17 mouse cellular contexts compared by ENCODE assay signal in genomic region chr2:154187468-154187867, GRCm38 (mm10). TPM values are rescaled to one million over a fixed set of nuclear protein-coding genes. Genes with fewer than 3 reads are reported as not detected.
DNase-seq lines count a peak whose midpoint lies in the region; ATAC-seq and TF ChIP-seq lines count a peak whose summit lies in the region.
"Had no signal": no experiment of that assay in that cellular context is flagged by ENCODE, and none has a peak within 500 bp of the region (broad histone marks: within the 10 kb centered on the region; RNA-seq: fewer than 3 reads in every experiment).

No protein-coding gene starts in this region.

- H3K27ac ChIP-seq in heart, embryonic 11.5 days (ENCODE audit: low read depth, low read length): no peak overlapping the region
- no peak overlapping the region for H3K27ac ChIP-seq in lung, embryonic 14.5 days (ENCODE audit: low read depth)
- H3K27ac ChIP-seq in MEL (ENCODE audit: control insufficient read depth, low read depth, low read length): no peak overlapping the region
- H3K27ac ChIP-seq: embryonic facial prominence, embryonic 13.5 days; heart, embryonic 10.5 days; liver, embryonic 13.5 days had no signal

- no peak for TF ChIP-seq EP300 in MEL (IDR thresholded peaks at IDR 0.05; ENCODE audit: low read depth in 1 of 2, low read length in 2 of 2)

- peak; percentile 82 for DNase-seq in heart, adult 11 months
- DNase-seq in lung, embryonic 14.5 days: peak; percentile 35
- no peak for DNase-seq in lung, adult 2 months
- DNase-seq in MEL (ENCODE audit: low read depth, low spot score): peak; percentile 20
- DNase-seq in natural killer cell, adult 2 months (ENCODE audit: low spot score in 2 of 2): no peak
- DNase-seq: liver, embryonic 13.5 days; midbrain, embryonic 14.5 days; thymus, adult 18-20 months had no signal

- no peak for ATAC-seq in heart, embryonic 11.5 days (replicated peaks; ENCODE audit: insufficient number of reproducible peaks, low FRiP score, low TSS enrichment)
- ATAC-seq in lung, embryonic 14.5 days (ENCODE audit: insufficient read depth): no peak
- peak; percentile 83 for ATAC-seq in megakaryocyte progenitor cell, adult 5-6 weeks (replicated peaks; ENCODE audit: poor library complexity)
- no peak for ATAC-seq in cerebellum, adult (ENCODE audit: insufficient number of reproducible peaks, low FRiP score, low TSS enrichment)

- H3K27me3 ChIP-seq in heart, embryonic 11.5 days (ENCODE audit: control insufficient read depth, insufficient read depth, low read length): no peaks in the 10 kb centered on the region
- H3K27me3 ChIP-seq in lung, embryonic 14.5 days (ENCODE audit: insufficient read depth, low read length): no peaks in the 10 kb centered on the region
- 0 out of 4 replicates have a peak, but pooled peaks cover 0 to 2% of the 10 kb centered on the region in 2 experiments for H3K27me3 ChIP-seq in MEL (ENCODE audit: control insufficient read depth in 1 of 2, insufficient read depth in 2 of 2, low read length in 2 of 2)
- H3K27me3 ChIP-seq: embryonic facial prominence, embryonic 13.5 days; liver, embryonic 13.5 days had no signal

- TF ChIP-seq POLR2A in lung, adult 2 months (IDR thresholded peaks at IDR 0.05; ENCODE audit: borderline replicate concordance, extremely low read depth, low read depth, low read length): no peak
- no peak for TF ChIP-seq POLR2A in MEL (IDR thresholded peaks at IDR 0.05; ENCODE audit: control insufficient read depth in 1 of 2, insufficient read depth in 1 of 2, low read depth in 1 of 2, low read length in 2 of 2, poor library complexity in 1 of 2)

- H3K9ac ChIP-seq in heart, embryonic 11.5 days (ENCODE audit: low read depth, low read length): no peak overlapping the region
- no peak overlapping the region for H3K9ac ChIP-seq in lung, embryonic 14.5 days
- no peak overlapping the region for H3K9ac ChIP-seq in MEL (ENCODE audit: control insufficient read depth, low read depth, low read length, poor library complexity, severe bottlenecking)
- H3K9ac ChIP-seq: embryonic facial prominence, embryonic 13.5 days; liver, embryonic 13.5 days had no signal

- TF ChIP-seq CTCF in lung, embryonic 14.5 days (IDR thresholded peaks at IDR 0.05; ENCODE audit: low read depth): peak; percentile 48
- no peak for TF ChIP-seq CTCF in lung, adult 2 months (IDR thresholded peaks at IDR 0.05; ENCODE audit: insufficient read depth, low read length)
- TF ChIP-seq CTCF in MEL (IDR thresholded peaks at IDR 0.05 in 2 of 3, conservative IDR thresholded peaks at IDR 0.05 in 1 of 3; ENCODE audit: control insufficient read depth in 1 of 3, insufficient read depth in 1 of 3, low read depth in 2 of 3, low read length in 3 of 3, poor library complexity in 1 of 3, severe bottlenecking in 1 of 3): peak in 2 of 3 experiments; percentile 2 to 42; a peak in 3 of 6 replicates

- no peaks in the 10 kb centered on the region for H3K79me2 ChIP-seq in MEL (ENCODE audit: control insufficient read depth, insufficient read depth, low read length, poor library complexity)

- TF ChIP-seq RAD21 in MEL (IDR thresholded peaks at IDR 0.05; ENCODE audit: low read depth, low read length): no peak

- peaks cover 4% of the 10 kb centered on the region; the same call in 1 of the 2 replicates for H3K4me1 ChIP-seq in heart, embryonic 11.5 days (ENCODE audit: control insufficient read depth, insufficient read depth, low read length)
- no peaks in the 10 kb centered on the region for H3K4me1 ChIP-seq in lung, embryonic 14.5 days (ENCODE audit: insufficient read depth)
- peaks cover 2% of the 10 kb centered on the region for H3K4me1 ChIP-seq in lung, adult 2 months (ENCODE audit: control insufficient read depth, insufficient read depth, low read length)
- H3K4me1 ChIP-seq in MEL (ENCODE audit: control insufficient read depth in 1 of 2, insufficient read depth in 2 of 2, low read length in 2 of 2): no peaks in the 10 kb centered on the region
- H3K4me1 ChIP-seq: embryonic facial prominence, embryonic 13.5 days had no signal

- no peak overlapping the region for H3K4me3 ChIP-seq in heart, embryonic 11.5 days (ENCODE audit: low read depth, low read length)
- no peak overlapping the region for H3K4me3 ChIP-seq in lung, embryonic 14.5 days (ENCODE audit: low read depth, low read length)
- no peak overlapping the region for H3K4me3 ChIP-seq in lung, adult 2 months (replicated peaks; ENCODE audit: extremely low read depth, low read depth, low read length)
- no peak overlapping the region for H3K4me3 ChIP-seq in MEL (ENCODE audit: control insufficient read depth in 1 of 2, insufficient read depth in 1 of 2, low read depth in 2 of 2, low read length in 2 of 2)
- H3K4me3 ChIP-seq: embryonic facial prominence, embryonic 13.5 days; heart, embryonic 10.5 days; liver, embryonic 13.5 days had no signal

- no peak overlapping the region for H3K4me2 ChIP-seq in heart, embryonic 11.5 days
- no peak overlapping the region for H3K4me2 ChIP-seq in lung, embryonic 14.5 days
- H3K4me2 ChIP-seq: embryonic facial prominence, embryonic 13.5 days; liver, embryonic 13.5 days had no signal

- H3K9me3 ChIP-seq in heart, embryonic 11.5 days (replicated peaks; ENCODE audit: control insufficient read depth, low read length): no peaks in the 10 kb centered on the region
- H3K9me3 ChIP-seq in lung, embryonic 14.5 days (ENCODE audit: low read depth, low read length): no peaks in the 10 kb centered on the region
- no peaks in the 10 kb centered on the region for H3K9me3 ChIP-seq in MEL (replicated peaks; ENCODE audit: insufficient read depth, low read length)
- H3K9me3 ChIP-seq: embryonic facial prominence, embryonic 13.5 days; G1E; heart, embryonic 10.5 days; liver, embryonic 13.5 days had no signal

- H3K36me3 ChIP-seq in heart, embryonic 11.5 days (ENCODE audit: control insufficient read depth, insufficient read depth, low read length): no peaks in the 10 kb centered on the region
- H3K36me3 ChIP-seq in lung, embryonic 14.5 days (ENCODE audit: insufficient read depth): no peaks in the 10 kb centered on the region
- no peaks in the 10 kb centered on the region for H3K36me3 ChIP-seq in MEL (ENCODE audit: control insufficient read depth in 1 of 2, insufficient read depth in 2 of 2, low read length in 2 of 2)
- H3K36me3 ChIP-seq: embryonic facial prominence, embryonic 13.5 days; G1E; heart, embryonic 10.5 days; liver, embryonic 13.5 days had no signal

- WGBS in heart, embryonic 11.5 days (ENCODE audit: insufficient replicate concordance): 33% methylated on average over 5 of the region's 5 CpGs
- 34% methylated on average over 5 of the region's 5 CpGs for WGBS in lung, embryonic 14.5 days
- 41% methylated on average over 5 of the region's 5 CpGs for WGBS in lung, adult 2 months

TF ChIP-seq in MEL, 35 proteins besides CTCF, POLR2A, EP300 and RAD21 (continues in another document):
- TF ChIP-seq NELFE (IDR thresholded peaks at IDR 0.05; ENCODE audit: low read depth, low read length) (no peak), BHLHE40 (IDR thresholded peaks at IDR 0.05; ENCODE audit: borderline replicate concordance, low read depth, low read length) (peak; percentile 82)

RNA-seq across cellular contexts. Expression of gene Bpifb1, which starts 3.1 kb away (rescaled TPM):
- 0.13 and 0.27 TPM in 2 replicates for polyA plus RNA-seq in heart, embryonic 11.5 days (2014; fragmentation: Nextera tagmentation; extraction: Ambion mirVana)
- polyA plus RNA-seq in lung, embryonic 14.5 days (2014; fragmentation: Nextera tagmentation; extraction: Ambion mirVana): 0.49 and 0.74 TPM in 2 replicates
- polyA plus RNA-seq in lung, adult 2 months (2012; rRNA removed): 103 and 136 TPM in 2 replicates
- total RNA-seq in MEL (2012; rRNA removed): not detected in 2 replicates
- not detected for polyA plus RNA-seq in MEL (2012; ENCODE audit: insufficient read depth in 1 of 2, insufficient read length in 2 of 2, low read depth in 1 of 2, low replicate concordance in 2 of 2, missing spikeins in 1 of 2)
- total RNA-seq in megakaryocyte progenitor cell, adult 5-6 weeks (2015): not detected in 2 replicates
- total RNA-seq in megakaryocyte progenitor cell, adult 5-6 weeks (2017): not detected in 2 replicates
- total RNA-seq: adrenal gland, postnatal 36 days had no signal
- polyA plus RNA-seq: embryonic facial prominence, embryonic 13.5 days; G1E; intestine, embryonic 14.5 days had no signal

RNA-seq across cellular contexts. Expression of gene Bpifa5, which starts 25.1 kb away (rescaled TPM):
- polyA plus RNA-seq in heart, embryonic 11.5 days (2014; fragmentation: Nextera tagmentation; extraction: Ambion mirVana): not detected in 2 replicates
- polyA plus RNA-seq in lung, embryonic 14.5 days (2014; fragmentation: Nextera tagmentation; extraction: Ambion mirVana): not detected in 2 replicates
- 4.3 TPM in 1 of 2 replicates, not detected in the other for polyA plus RNA-seq in lung, adult 2 months (2012; rRNA removed)
- not detected in 2 replicates for total RNA-seq in MEL (2012; rRNA removed)
- polyA plus RNA-seq in MEL (2012; ENCODE audit: insufficient read depth in 1 of 2, insufficient read length in 2 of 2, low read depth in 1 of 2, low replicate concordance in 2 of 2, missing spikeins in 1 of 2): not detected
- total RNA-seq in megakaryocyte progenitor cell, adult 5-6 weeks (2015): not detected in 2 replicates
- total RNA-seq in megakaryocyte progenitor cell, adult 5-6 weeks (2017): not detected in 2 replicates
- total RNA-seq: adrenal gland, postnatal 36 days; G1E; layer of hippocampus, postnatal 10 days had no signal
- polyA plus RNA-seq: embryonic facial prominence, embryonic 13.5 days; G1E; heart, embryonic 10.5 days; intestine, embryonic 14.5 days; midbrain, embryonic 14.5 days had no signal

RNA-seq across cellular contexts. Expression of gene Bpifb5, which starts 36.1 kb away (rescaled TPM):
- polyA plus RNA-seq in heart, embryonic 11.5 days (2014; fragmentation: Nextera tagmentation; extraction: Ambion mirVana): 0.35 and 0.40 TPM in 2 replicates
- polyA plus RNA-seq in lung, embryonic 14.5 days (2014; fragmentation: Nextera tagmentation; extraction: Ambion mirVana): 1.4 and 2.0 TPM in 2 replicates
- polyA plus RNA-seq in lung, adult 2 months (2012; rRNA removed): 7.2 and 9.0 TPM in 2 replicates
- not detected in 2 replicates for total RNA-seq in MEL (2012; rRNA removed)
- not detected for polyA plus RNA-seq in MEL (2012; ENCODE audit: insufficient read depth in 1 of 2, insufficient read length in 2 of 2, low read depth in 1 of 2, low replicate concordance in 2 of 2, missing spikeins in 1 of 2)
- not detected in 2 replicates for total RNA-seq in megakaryocyte progenitor cell, adult 5-6 weeks (2015)
- 0.42 TPM in 1 of 2 replicates, not detected in the other for total RNA-seq in megakaryocyte progenitor cell, adult 5-6 weeks (2017)
- polyA plus RNA-seq: G1E; intestine, embryonic 14.5 days; liver, embryonic 13.5 days; midbrain, embryonic 14.5 days had no signal

RNA-seq across cellular contexts. Expression of gene Bpifa1, which starts 44.8 kb away (rescaled TPM):
- not detected in 2 replicates for polyA plus RNA-seq in heart, embryonic 11.5 days (2014; fragmentation: Nextera tagmentation; extraction: Ambion mirVana)
- polyA plus RNA-seq in lung, embryonic 14.5 days (2014; fragmentation: Nextera tagmentation; extraction: Ambion mirVana): not detected in 2 replicates
- 295 and 710 TPM in 2 replicates for polyA plus RNA-seq in lung, adult 2 months (2012; rRNA removed)
- not detected in 2 replicates for total RNA-seq in MEL (2012; rRNA removed)
- polyA plus RNA-seq in MEL (2012; ENCODE audit: insufficient read depth in 1 of 2, insufficient read length in 2 of 2, low read depth in 1 of 2, low replicate concordance in 2 of 2, missing spikeins in 1 of 2): not detected
- not detected in 2 replicates for total RNA-seq in megakaryocyte progenitor cell, adult 5-6 weeks (2015)
- not detected in 2 replicates for total RNA-seq in megakaryocyte progenitor cell, adult 5-6 weeks (2017)
- total RNA-seq: adrenal gland, postnatal 36 days; G1E; layer of hippocampus, postnatal 10 days had no signal
- polyA plus RNA-seq: G1E; heart, embryonic 10.5 days; intestine, embryonic 14.5 days; midbrain, embryonic 14.5 days had no signal

RNA-seq across cellular contexts. Expression of gene Bpifa3, which starts 57.3 kb away (rescaled TPM):
- polyA plus RNA-seq in heart, embryonic 11.5 days (2014; fragmentation: Nextera tagmentation; extraction: Ambion mirVana): not detected in 2 replicates
- not detected in 2 replicates for polyA plus RNA-seq in lung, embryonic 14.5 days (2014; fragmentation: Nextera tagmentation; extraction: Ambion mirVana)
- polyA plus RNA-seq in lung, adult 2 months (2012; rRNA removed): not detected in 2 replicates
- not detected in 2 replicates for total RNA-seq in MEL (2012; rRNA removed)
- polyA plus RNA-seq in MEL (2012; ENCODE audit: insufficient read depth in 1 of 2, insufficient read length in 2 of 2, low read depth in 1 of 2, low replicate concordance in 2 of 2, missing spikeins in 1 of 2): not detected
- not detected in 2 replicates for total RNA-seq in megakaryocyte progenitor cell, adult 5-6 weeks (2015)
- not detected in 2 replicates for total RNA-seq in megakaryocyte progenitor cell, adult 5-6 weeks (2017)
- total RNA-seq: adrenal gland, postnatal 36 days; G1E; layer of hippocampus, postnatal 10 days had no signal
- polyA plus RNA-seq: embryonic facial prominence, embryonic 13.5 days; G1E; heart, embryonic 10.5 days; intestine, embryonic 14.5 days; liver, embryonic 13.5 days; midbrain, embryonic 14.5 days had no signal

Comparison
In these comparisons a context has a peak if more than half of its experiments do, and no peak if none do; other contexts are left out.
1. DNase-seq: peak in heart, adult 11 months (single experiment), lung, embryonic 14.5 days (single experiment) and MEL (single experiment); none in lung, adult 2 months (single experiment) and natural killer cell, adult 2 months (0 of 2).
2. RNA of gene Bpifb1, which starts 3.1 kb away (polyA plus RNA-seq): 103 to 136 TPM in lung, adult 2 months; 0.49 to 0.74 TPM in lung, embryonic 14.5 days, 0.13 to 0.27 TPM in heart, embryonic 11.5 days and not detected in MEL; every median in the first group is over 10 times any median in the second.